Mouse (Mus musculus) embryonic fibroblast, embryonic 13.5 days (primary cell): ENCODE results near the gene Gcsh. TPM values are rescaled to one million over a fixed set of nuclear protein-coding genes. Genes with fewer than 3 reads are reported as not detected.

Source experiments
- H3K27ac ChIP-seq: 2 replicates; pipeline ENCODE4 v1.5.1; 2012; ENCODE audit warnings: low read length, control low read depth, inconsistent platforms; ENCODE audit not compliant: insufficient read depth
- H3K4me1 ChIP-seq: 2 replicates; pipeline ENCODE4 v1.6.1; 2011; ENCODE audit warnings: low read length; ENCODE audit not compliant: control insufficient read depth, insufficient read depth
- H3K4me3 ChIP-seq: 2 replicates; pipeline ENCODE4 v1.5.1; 2011; ENCODE audit warnings: mild to moderate bottlenecking, control low read depth, low read length; ENCODE audit not compliant: insufficient read depth
- CTCF ChIP-seq: IDR thresholded peaks from 2 replicates; pipeline ENCODE4 v1.5.1; 2011; ENCODE audit warnings: mild to moderate bottlenecking, control low read depth, low read length, moderate library complexity, borderline replicate concordance; ENCODE audit not compliant: insufficient read depth
- POLR2A ChIP-seq: IDR thresholded peaks from 2 replicates; pipeline ENCODE4 v1.6.1; 2011; ENCODE audit warnings: low read depth, mild to moderate bottlenecking, control low read depth, low read length, moderate library complexity
- polyA plus RNA-seq: library from polyadenylated mRNA; stranded (reverse); fragments of >200 nt; gene quantifications from 2 replicates; pipeline ENCODE4 v1.2.4, GENCODE M21; 2011; ENCODE audit warnings: low read depth; ENCODE audit not compliant: missing spikeins, insufficient read length

The Gcsh gene
- polyA plus RNA-seq, 1 experiment, result 67.7 TPM

DNA sequence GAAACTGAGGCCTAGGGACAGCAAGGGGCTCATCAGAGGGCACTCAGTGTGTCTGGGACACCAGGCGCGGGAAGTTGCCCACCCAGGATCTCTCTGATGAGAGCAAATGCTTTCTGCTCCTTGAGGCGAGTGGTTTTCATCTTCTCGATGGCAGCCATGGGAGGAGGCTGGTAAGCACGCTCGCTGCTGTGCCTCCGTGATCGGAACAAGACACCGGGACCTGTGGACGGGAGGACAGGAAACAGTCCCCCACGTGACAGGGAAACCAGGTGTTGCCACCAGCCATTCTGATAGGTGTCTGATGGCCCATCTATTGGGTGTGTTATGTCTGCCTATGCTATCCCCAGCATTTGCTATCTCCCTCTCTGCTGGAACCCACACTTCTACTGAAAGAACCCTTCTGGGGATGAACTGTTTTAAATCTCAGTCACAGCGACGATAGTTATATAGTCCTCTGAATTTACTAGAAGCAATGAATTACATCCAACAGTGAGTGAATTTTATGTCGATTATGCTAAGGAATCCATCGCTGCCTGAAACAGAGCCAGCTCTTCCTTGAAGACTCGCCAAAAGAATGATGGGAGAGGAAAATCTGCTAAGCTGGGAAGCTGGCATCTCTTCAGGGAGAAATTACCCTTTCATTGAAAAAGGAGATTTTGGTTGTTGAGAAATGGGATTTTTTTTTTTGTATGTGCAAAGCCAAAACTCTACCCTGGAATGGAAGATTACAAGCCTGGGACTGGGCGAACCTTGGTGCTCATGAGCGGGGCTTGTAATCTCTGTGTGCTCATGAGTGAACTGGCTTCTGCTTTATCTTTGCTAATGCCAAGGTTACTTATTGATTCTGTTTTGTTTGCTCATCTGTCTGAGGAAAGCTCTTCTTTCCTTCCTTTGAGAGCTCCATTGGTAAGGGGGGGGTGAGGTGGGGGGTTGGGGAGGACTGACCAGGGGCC, 26.3 kb upstream of the Gcsh start:
- Histone ChIP-seq H3K27ac (no peak overlapping the region), H3K4me3 (no peak overlapping the region), H3K4me1 (no peaks in the 10 kb centered on the region)
- TF ChIP-seq CTCF, result no peak
- no peak for TF ChIP-seq POLR2A

- no peaks in the 10 kb centered on the region for H3K4me1 ChIP-seq
Measured at GRCm38 (mm10) chr8:117017896-117018295, 24.6 kb upstream of the Gcsh start.

GRCm38 (mm10) chr8:117017006-117017405, 23.7 kb upstream of the Gcsh start:
- TF ChIP-seq CTCF (no peak), POLR2A (no peak)
- H3K4me1 ChIP-seq, result no peaks in the 10 kb centered on the region
- H3K4me3 ChIP-seq, result no peak overlapping the region
- no peak overlapping the region for H3K27ac ChIP-seq

More at GRCm38 (mm10) chr8:117017896-117018295, 24.6 kb upstream of the Gcsh start:
- no peak for TF ChIP-seq POLR2A
- TF ChIP-seq CTCF, result no peak
- Histone ChIP-seq H3K27ac (no peak overlapping the region), H3K4me3 (no peak overlapping the region)

DNA sequence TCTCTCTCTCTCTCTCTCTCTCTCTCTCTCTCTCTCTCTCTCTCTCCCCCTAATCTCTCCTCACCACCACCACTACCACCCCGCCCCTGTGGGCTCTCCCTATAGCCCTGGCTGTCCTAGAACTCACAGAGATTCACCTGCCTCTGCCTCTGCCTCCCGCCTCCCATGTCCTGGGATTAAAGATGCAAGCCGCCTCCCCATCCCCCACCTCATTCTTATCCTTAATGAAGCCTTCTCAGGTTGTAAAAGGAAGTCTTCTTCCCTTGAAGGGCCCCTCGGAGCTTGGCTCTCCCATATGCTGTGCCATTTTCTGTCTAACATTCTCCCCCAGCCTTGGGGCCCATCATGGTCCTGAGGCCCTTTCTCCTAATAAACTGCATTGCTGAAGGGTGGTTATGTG, 22.3 kb upstream of the Gcsh start:
- Histone ChIP-seq H3K4me3 (no peak overlapping the region), H3K4me1 (no peaks in the 10 kb centered on the region), H3K27ac (no peak overlapping the region)
- no peak for TF ChIP-seq CTCF
- no peak for TF ChIP-seq POLR2A

- no peak for TF ChIP-seq CTCF
- no peak for TF ChIP-seq POLR2A
- Histone ChIP-seq H3K27ac (no peak overlapping the region), H3K4me1 (no peaks in the 10 kb centered on the region), H3K4me3 (no peak overlapping the region)
Measured at GRCm38 (mm10) chr8:117011366-117011765, 18.0 kb upstream of the Gcsh start.

- H3K4me1 ChIP-seq, result peaks cover 3% of the 10 kb centered on the region; the same call in 1 of the 2 replicates
- H3K27ac ChIP-seq, result peak overlapping the region; percentile 41; the same call in 1 of the 2 replicates
- no peak overlapping the region; the same call in 1 of the 2 replicates for H3K4me3 ChIP-seq
- no peak for TF ChIP-seq CTCF
- no peak for TF ChIP-seq POLR2A
Measured at GRCm38 (mm10) chr8:116994016-116994716, 829 bp upstream of the Gcsh start.

- TF ChIP-seq POLR2A (no peak), CTCF (no peak)
- peak overlapping the region; percentile 41 for H3K27ac ChIP-seq
- peaks cover 3% of the 10 kb centered on the region; the same call in 1 of the 2 replicates for H3K4me1 ChIP-seq
- H3K4me3 ChIP-seq, result peak overlapping the region; percentile 85
Measured at GRCm38 (mm10) chr8:116992176-116992971, 963 bp downstream of the Gcsh start.

DNA sequence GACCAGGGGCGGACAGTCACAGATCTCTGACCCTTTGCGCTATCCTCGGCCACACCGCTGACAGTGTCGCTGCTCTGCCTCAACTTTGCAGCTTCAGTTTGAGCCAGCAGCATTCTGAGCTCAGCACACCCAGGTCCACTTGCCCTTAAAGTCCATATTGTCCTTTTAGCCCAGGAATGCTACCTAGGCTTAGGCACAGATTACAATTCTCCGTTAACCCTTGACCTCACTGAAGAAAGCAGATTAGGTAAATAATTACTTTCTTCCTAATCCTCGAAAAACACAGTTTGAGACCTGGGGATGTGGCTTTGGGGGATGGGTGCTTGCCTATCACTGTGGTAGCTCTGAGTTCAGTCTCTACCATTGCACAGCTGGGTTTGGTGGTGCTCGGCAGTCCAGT, 2.1 kb downstream of the Gcsh start:
- TF ChIP-seq CTCF (no peak), POLR2A (no peak)

DNA sequence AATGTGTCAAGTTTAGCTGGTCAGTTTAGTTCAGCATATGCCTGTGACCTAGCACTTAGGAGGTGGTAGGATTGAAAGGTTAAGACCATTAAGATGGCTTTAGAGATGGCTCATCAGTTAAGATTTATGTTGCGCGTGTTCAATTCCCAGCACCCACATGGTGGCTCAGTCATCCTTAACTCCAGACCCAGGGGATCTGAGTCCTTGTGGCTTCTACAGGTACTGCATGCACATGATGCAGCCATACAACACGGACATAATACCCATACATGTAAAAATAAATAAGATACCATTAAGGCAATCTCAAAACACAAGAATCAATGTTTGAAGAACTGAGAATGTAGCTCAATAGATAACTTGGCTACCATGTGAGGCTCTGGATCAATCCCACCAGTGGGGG, 3.5 kb downstream of the Gcsh start:
- no peak overlapping the region for H3K27ac ChIP-seq
- H3K4me1 ChIP-seq, result peaks cover 3% of the 10 kb centered on the region; the same call in 1 of the 2 replicates
- H3K4me3 ChIP-seq, result no peak overlapping the region
- TF ChIP-seq CTCF (no peak), POLR2A (no peak)

More for the DNA sequence above, 2.1 kb downstream of the Gcsh start:
- Histone ChIP-seq H3K4me1 (peaks cover 3% of the 10 kb centered on the region; the same call in 1 of the 2 replicates), H3K4me3 (no peak overlapping the region), H3K27ac (no peak overlapping the region)
